Mouse (Mus musculus) frontal cortex, postnatal 10 days (tissue): ENCODE measurements around the gene Klri2.
"Not testable (repeated sequence)": the region's sequence is repeated elsewhere in the genome, so short reads cannot be mapped to it uniquely, and the experiment has no call there.

ENCODE experiments used
- DNase-seq, 2 experiments: peaks; one replicate each; pipeline ENCODE4 v3.0.0; 2022; ENCODE audit warnings: low spot score in 2 of 2, mixed read lengths in 1 of 2

The Klri2 gene

DNA sequence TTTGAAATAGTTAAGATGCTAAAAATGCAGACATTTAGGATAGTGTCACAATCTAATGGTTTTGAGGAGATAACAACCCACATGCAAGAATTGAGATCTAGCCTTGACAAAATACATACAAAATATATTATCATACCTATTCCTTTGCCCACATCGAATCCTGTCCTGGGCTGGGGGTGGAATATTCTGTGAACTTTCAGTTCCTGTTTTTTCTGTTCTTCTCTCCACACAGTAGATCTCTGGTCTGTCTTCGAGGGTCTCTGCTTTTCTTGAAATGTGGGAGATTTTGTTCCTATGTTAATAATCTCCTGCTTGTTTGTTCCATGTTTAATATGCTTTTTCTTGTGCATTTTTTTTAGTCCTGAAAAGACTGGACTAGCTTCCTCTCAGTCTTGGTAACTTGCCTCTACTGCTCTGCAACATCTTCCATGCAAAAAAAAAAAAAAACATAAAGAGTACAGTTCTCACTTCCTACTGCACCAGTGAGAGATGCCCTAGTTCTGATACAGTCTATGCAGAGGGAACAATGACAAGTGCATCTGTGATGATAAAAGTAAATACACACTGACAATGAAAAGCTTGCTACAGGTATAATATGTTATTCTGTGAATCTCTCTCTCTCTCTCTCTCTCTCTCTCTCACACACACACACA, at the start of gene Klri2:
Gene Klri2, minus strand, starts transcription at position 416 of the 653 bp plus-strand sequence.
- DNase-seq: no peak

DNA sequence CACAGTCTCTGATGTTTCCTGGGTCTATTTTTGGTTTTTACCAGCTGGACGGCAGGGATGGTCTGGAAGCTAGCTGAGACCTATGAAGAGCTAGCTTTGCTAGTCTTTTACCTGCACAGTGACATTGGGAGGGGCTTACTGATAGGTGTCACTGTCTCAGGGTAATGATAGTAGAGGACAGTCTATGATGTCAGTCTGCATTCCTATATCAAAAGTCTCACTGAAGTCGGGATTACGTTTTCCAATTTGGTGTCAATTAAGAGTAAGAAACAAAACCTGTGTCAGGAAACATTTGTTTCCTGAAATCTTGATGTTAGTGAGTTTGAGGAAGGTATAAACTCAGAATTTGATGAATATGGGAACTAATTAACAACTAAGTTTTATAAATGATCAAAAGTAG, 43.9 kb upstream of the Klri2 start, which contains the start of gene Gm156:
Gene Gm156, minus strand, starts transcription at position 101 of the 400 bp plus-strand sequence.
- not testable (repeated sequence) for DNase-seq

DNA sequence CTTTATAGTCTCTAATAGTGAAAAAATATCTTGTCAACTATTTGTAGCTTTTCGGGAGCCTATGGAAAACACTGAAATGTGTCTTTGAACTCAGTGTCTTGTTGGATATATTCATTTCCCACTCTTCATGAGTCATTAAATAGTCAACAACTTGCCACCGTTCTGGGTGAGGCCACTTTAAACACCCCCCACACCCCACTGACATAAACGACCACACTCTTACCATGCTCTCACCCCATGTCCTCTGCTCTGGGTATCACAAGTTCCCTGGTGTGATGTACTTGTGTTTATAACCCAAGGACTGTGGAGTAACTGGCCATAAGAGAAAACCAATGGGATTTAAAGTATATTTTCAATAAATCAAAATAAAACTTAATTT, 7.4 kb upstream of the Klri2 start:
- DNase-seq: no peak

DNA sequence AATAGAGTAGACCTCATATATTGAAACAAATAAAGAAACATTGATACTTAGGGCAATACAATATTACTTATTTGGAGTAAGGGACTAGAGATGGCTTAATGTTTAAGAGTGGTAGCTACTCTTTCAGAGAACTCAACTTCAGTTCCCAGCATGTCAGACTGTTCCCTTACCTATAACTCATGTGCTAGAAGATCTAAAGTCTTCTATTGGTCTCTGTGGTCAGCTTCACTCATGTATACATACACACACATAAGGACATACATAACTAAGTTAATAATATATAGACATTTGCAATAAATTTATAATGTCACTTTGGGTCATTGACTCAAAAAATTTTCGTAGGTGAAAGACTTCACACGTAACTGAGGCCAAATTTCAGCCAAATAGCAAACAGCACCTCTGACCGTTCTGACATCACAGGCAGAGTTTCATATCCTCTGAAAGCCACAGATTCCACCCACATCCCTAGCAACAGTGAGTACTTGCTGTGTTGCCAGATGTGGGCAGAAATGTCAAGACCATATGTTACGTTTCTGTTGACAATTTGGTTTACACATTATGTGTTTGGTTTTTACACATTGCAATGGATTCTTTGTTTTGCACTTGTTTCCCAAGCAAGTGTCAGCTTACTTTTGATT, 6.9 kb upstream of the Klri2 start:
- no peak for DNase-seq

DNA sequence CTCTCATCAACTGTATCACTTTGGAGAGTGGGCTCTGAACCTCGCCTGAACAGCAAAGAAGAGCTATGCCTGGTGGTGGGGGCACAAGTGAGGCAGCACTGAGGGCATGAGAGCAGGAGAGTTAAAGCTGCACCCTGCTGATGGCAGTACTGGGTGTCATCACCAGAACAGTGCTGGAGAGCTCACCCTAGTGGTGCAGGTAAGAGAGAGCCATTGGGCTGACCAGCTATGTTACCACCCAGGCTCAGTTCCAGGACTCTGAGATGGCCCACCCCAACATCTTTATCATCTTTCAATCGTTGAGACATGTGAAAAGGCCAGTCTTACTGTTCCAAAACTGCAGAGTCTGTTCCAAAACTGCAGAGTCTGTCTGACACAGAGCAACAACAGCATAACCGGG, 5.9 kb upstream of the Klri2 start:
- no peak for DNase-seq

DNA sequence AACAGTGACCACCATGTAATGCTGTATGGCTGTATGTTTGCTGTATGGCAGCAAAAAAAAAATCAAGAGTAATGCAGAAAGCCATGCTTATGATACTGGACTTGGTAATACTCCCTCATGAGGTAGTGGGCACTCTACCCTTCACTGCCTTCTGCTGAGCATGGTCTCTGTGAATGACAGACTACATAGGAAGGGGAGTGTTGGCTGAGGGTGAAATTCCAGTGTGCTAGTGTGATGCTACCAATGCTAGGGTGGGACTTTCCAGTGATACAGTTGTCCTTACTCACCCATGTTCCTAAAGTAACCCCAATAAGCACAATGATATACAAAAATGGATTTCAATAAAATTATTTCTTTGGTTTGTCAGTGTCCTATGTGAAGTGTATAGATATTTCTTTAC, 3.9 kb downstream of the Klri2 start:
- no peak for DNase-seq

DNA sequence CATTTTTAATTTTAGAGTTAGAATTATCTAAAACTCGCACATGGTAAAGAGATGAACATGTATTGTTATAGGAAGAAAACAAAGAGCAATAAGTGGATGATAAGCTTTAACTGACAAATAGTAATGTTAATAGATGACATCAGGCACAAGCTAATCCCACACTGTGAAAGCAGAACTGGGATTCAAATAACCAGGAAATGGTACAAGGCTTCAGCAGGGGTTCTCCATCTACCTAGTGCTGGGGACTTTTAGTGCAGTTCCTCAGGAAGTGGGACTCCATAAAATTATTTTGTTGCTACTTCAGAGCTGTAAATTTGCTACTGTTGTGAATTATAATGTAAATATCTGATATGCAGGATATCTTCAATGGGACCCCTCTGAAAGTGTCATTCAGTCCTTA, 13.0 kb downstream of the Klri2 start:
- DNase-seq: no peak

DNA sequence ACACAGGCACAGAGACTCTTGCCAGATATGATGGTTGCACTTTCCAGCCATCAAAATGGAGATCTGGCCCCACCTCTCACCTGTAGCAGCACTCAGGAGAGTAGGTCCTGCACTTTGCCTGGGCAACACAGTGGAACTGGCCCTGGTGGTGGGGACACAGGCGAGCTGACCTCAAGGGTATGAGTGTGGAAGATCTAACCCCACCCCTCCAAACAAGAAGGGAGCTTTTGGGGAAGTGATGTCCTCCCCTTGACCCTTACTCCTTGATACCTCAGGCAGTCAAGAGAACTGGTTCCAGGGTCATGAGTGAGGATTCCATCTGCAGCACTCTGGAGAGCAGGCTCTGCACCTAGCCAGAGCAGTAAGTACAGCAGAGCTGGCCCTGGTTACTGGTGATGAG, 18.9 kb downstream of the Klri2 start:
- no peak for DNase-seq

DNA sequence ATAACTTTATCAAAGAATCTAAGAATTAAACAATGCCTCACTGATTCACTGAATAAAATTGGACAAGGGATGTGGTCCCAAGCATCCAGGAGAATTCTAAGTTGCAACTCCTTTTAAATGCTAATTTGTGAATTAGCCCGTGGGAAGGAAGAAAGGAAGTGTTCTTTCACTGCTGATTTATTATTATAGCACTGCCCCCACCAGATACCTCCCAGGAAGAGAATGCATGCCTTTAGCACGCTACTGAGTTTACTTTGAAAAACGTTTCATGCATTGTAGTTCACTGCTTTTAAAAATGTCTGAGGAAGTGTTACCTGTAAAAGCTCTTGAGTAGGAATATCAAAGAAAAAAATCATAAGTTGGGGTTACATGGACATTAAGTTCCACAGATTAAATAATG, 19.8 kb downstream of the Klri2 start:
- no peak for DNase-seq

DNA sequence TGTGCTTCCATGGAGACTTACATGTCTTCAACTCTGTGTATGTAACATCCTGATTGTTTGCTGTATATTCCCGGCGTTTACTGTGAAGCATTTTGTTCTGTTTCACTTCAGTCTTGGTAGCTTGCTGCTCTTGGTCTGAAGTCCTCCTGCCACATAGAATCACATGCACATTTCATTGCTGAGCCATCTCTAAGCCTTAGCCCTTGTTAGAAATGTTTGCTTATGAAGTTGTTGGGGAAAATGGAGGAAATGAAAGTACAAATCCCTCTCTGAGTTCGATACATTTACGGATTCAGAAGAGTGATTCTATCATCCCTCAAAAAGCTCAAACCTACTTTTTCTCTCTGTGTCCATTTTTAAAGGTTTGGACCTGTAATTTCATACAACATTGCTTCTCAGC, 23.3 kb downstream of the Klri2 start, which contains the start of gene Klri1:
Gene Klri1, minus strand, starts transcription at position 101 of the 400 bp plus-strand sequence.
- no peak for DNase-seq

DNA sequence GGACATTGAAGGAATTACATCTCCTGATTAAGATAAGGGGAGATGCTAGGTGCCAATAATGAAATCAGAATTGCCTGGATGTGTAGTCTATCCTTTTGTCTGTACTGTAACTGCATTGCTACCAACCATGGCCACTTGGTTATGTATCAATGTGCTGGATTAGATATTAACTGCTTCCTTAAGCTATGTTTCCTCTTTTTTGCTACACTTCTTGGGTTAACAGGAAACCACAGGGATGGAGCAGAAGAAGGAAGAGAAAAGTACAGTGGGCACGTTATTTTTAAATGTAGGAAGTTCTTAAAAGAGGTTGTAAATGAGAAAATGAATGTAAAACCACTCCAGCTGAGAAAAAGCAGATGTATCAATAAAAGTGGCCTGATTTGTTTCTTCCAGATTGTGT, 26.7 kb downstream of the Klri2 start:
- no peak for DNase-seq

DNA sequence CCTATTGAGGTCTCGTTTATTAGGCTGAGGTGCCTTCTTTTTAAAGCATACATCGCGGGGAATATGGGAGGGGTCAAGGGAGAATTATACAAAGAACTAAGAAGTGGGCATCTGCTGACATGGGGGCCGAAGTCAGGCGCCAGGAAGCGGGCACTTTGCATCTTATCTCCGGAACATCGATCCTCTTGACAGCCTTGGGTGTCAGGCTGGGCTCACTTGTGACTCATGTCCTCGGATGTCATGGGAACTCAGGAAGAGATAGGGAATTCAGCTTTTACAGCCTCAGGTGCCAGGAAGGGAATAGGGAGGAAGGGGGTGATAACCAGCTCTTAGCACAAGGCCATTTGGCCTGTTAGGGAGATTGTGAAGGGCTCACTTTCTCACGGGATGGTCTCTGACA, 48.8 kb downstream of the Klri2 start:
- not testable (repeated sequence) for DNase-seq

DNA sequence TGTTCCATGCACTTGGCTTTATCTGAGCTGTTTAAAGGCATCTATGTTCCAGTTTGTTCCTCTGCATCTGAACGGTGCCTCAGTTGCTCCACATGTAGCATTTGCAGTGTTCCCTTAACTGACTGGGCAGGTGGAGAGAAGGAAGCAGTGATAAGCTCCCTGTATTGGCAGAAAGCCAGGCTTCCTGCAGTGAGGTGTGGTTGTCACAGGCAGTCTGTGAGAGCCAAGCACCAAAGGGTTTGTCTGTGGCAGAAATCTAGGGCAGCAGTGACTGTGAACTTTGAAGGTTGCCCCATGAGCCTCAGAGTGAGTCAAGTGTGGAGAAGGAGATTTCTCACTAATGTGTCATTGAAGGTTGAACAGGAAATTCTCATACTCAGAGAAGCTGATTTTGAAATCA, 59.9 kb downstream of the Klri2 start:
- DNase-seq: no peak
